Mouse (Mus musculus) ES-Bruce4 (cell line): ENCODE measurements around the gene Ccdc88c.

Experiments
- CTCF ChIP-seq: IDR thresholded peaks from one replicate; pipeline ENCODE4 v1.8.1; 2011; ENCODE audit warnings: low read depth, low read length
- EP300 ChIP-seq: IDR thresholded peaks from 2 replicates; pipeline ENCODE4 v1.6.1; 2011; ENCODE audit warnings: low read depth, low read length; ENCODE audit not compliant: insufficient read depth
- POLR2A ChIP-seq: IDR thresholded peaks from one replicate; pipeline ENCODE4 v1.8.1; 2011; ENCODE audit warnings: low read length; ENCODE audit not compliant: insufficient read depth

DNA sequence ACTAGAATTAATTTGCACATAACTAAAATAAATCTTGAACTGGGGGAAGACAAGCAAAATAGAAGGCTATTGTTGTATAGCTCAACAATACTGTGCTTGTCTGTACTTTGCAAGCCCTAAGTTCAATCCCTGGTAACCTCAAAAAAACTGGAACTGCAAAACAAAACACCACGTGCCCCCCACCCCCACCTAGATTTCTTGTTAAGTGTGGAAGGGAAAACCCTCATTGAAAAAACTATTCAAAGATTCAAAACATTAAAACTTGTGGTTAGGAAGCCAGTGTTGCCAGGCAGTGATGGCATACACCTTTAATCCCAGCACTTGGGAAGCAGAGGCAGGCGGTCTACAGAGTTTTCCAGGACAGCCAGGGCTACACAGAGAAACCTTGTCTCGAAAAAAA, 46.6 kb upstream of the Ccdc88c start:
- TF ChIP-seq POLR2A (no peak), CTCF (no peak), EP300 (no peak)
